Mouse (Mus musculus): Measurements from ENCODE around the gene Ptprk. TPM values are rescaled to one million over a fixed set of nuclear protein-coding genes. Genes with fewer than 3 reads are reported as not detected.

The Ptprk gene
- total and polyA plus RNA-seq, 2 experiments from 2014 or later: 25.6 to 70.3 TPM

DNA sequence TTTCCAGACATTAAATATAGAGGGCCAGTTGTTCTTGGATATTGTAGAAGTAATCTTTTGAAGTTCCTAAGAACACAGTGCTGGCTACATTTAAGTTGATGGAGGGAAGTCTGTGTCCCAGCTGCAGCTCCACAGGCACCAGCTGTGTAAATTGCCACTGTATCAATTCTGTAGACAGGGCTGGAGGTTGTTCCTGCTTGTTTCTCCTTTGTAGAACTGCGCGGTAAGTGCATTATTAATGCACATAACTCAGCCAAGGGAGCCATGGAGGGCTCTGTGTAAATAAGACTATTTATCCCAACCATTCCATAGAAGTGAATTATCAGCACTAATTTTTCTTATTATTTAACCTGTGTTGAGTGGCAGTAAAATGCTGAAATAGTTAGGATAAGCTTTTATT lies 186.0 kb downstream of the Ptprk start:
- 92% methylated on average over 2 of the region's 2 CpGs for WGBS
- no peaks in the 10 kb centered on the region for H3K9me3 ChIP-seq (replicated peaks; ENCODE audit: control insufficient read depth, low read length)
- H3K36me3 ChIP-seq (replicated peaks; ENCODE audit: control insufficient read depth, insufficient read depth, low read length): 0 out of 2 replicates have a peak, but pooled peaks cover under 1% of the 10 kb centered on the region
- no peak for TF ChIP-seq EP300 (IDR thresholded peaks at IDR 0.05; ENCODE audit: low read depth)
- no peak for TF ChIP-seq CTCF (IDR thresholded peaks at IDR 0.05; ENCODE audit: low read depth)
- H3K27ac ChIP-seq (ENCODE audit: low read depth): no peak overlapping the region
- H3K9ac ChIP-seq (replicated peaks; ENCODE audit: low read depth, low read length): no peak overlapping the region
- H3K4me1 ChIP-seq (ENCODE audit: control insufficient read depth, insufficient read depth): no peaks in the 10 kb centered on the region
- H3K4me3 ChIP-seq (ENCODE audit: low read depth, low read length): no peak overlapping the region
- H3K4me2 ChIP-seq (ENCODE audit: low read depth, low read length): no peak overlapping the region
- no peak for DNase-seq (ENCODE audit: low spot score)
- ATAC-seq (ENCODE audit: insufficient read depth, low read depth): no peak
- no peaks in the 10 kb centered on the region for H3K27me3 ChIP-seq (ENCODE audit: control insufficient read depth, insufficient read depth, low read length)

- Histone ChIP-seq H3K36me3 (replicated peaks; ENCODE audit: control insufficient read depth, insufficient read depth, low read length) (peaks cover 9% of the 10 kb centered on the region; the same call in 1 of the 2 replicates), H3K9ac (replicated peaks; ENCODE audit: low read depth, low read length) (no peak overlapping the region), H3K4me2 (ENCODE audit: low read depth, low read length) (no peak overlapping the region), H3K4me1 (ENCODE audit: control insufficient read depth, insufficient read depth) (no peaks in the 10 kb centered on the region), H3K9me3 (replicated peaks; ENCODE audit: control insufficient read depth, low read length) (no peaks in the 10 kb centered on the region), H3K4me3 (ENCODE audit: low read depth, low read length) (no peak overlapping the region), H3K27ac (ENCODE audit: low read depth) (no peak overlapping the region), H3K27me3 (ENCODE audit: control insufficient read depth, insufficient read depth, low read length) (no peaks in the 10 kb centered on the region)
- DNase-seq (ENCODE audit: low spot score) (no peak), ATAC-seq (ENCODE audit: insufficient read depth, low read depth) (no peak)
- TF ChIP-seq EP300 (IDR thresholded peaks at IDR 0.05; ENCODE audit: low read depth) (no peak), CTCF (IDR thresholded peaks at IDR 0.05; ENCODE audit: low read depth) (no peak)
- 80% methylated on average over 3 of the region's 3 CpGs for WGBS
Measured at GRCm38 (mm10) chr10:28262159-28262558, 187.5 kb downstream of the Ptprk start.

DNA sequence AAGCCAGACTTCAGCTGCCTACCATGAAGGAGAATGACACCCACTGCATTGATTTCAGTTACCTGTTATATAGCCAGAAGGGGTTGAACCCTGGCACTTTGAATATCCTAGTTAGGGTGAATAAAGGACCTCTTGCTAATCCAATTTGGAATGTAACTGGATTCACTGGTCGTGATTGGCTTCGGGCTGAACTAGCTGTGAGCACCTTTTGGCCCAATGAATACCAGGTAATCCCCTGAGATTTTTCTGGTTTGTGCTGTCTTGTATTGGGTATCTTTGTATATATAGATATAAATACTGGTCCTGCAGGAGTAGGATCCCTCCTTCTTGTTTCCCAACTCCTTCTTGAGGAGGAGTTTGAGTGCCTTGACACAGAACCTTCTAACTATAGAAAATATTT lies 188.9 kb downstream of the Ptprk start:
- no peaks in the 10 kb centered on the region for H3K27me3 ChIP-seq (ENCODE audit: control insufficient read depth, insufficient read depth, low read length)
- no peaks in the 10 kb centered on the region for H3K4me1 ChIP-seq (ENCODE audit: control insufficient read depth, insufficient read depth)
- DNase-seq (ENCODE audit: low spot score) (no peak), ATAC-seq (ENCODE audit: insufficient read depth, low read depth) (no peak)
- H3K4me2 ChIP-seq (ENCODE audit: low read depth, low read length): no peak overlapping the region
- WGBS: 82% methylated on average over 2 of the region's 2 CpGs
- TF ChIP-seq CTCF (IDR thresholded peaks at IDR 0.05; ENCODE audit: low read depth): no peak
- TF ChIP-seq EP300 (IDR thresholded peaks at IDR 0.05; ENCODE audit: low read depth): no peak
- H3K36me3 ChIP-seq (replicated peaks; ENCODE audit: control insufficient read depth, insufficient read depth, low read length): peaks cover 9% of the 10 kb centered on the region; the same call in 1 of the 2 replicates
- H3K9ac ChIP-seq (replicated peaks; ENCODE audit: low read depth, low read length): no peak overlapping the region
- no peaks in the 10 kb centered on the region for H3K9me3 ChIP-seq (replicated peaks; ENCODE audit: control insufficient read depth, low read length)
- no peak overlapping the region for H3K4me3 ChIP-seq (ENCODE audit: low read depth, low read length)
- H3K27ac ChIP-seq (ENCODE audit: low read depth): no peak overlapping the region

GRCm38 (mm10) chr10:28270273-28270672 lies 195.7 kb downstream of the Ptprk start:
- H3K4me2 ChIP-seq (ENCODE audit: low read depth, low read length): no peak overlapping the region
- H3K4me1 ChIP-seq (ENCODE audit: control insufficient read depth, insufficient read depth): no peaks in the 10 kb centered on the region
- H3K27ac ChIP-seq (ENCODE audit: low read depth): no peak overlapping the region
- ATAC-seq (ENCODE audit: insufficient read depth, low read depth) (no peak), DNase-seq (ENCODE audit: low spot score) (no peak)
- WGBS: 77% methylated on average over 4 of the region's 4 CpGs
- no peaks in the 10 kb centered on the region for H3K27me3 ChIP-seq (ENCODE audit: control insufficient read depth, insufficient read depth, low read length)
- no peak overlapping the region for H3K9ac ChIP-seq (replicated peaks; ENCODE audit: low read depth, low read length)
- H3K9me3 ChIP-seq (replicated peaks; ENCODE audit: control insufficient read depth, low read length): no peaks in the 10 kb centered on the region
- peaks cover 9% of the 10 kb centered on the region; the same call in 1 of the 2 replicates for H3K36me3 ChIP-seq (replicated peaks; ENCODE audit: control insufficient read depth, insufficient read depth, low read length)
- no peak for TF ChIP-seq CTCF (IDR thresholded peaks at IDR 0.05; ENCODE audit: low read depth)
- TF ChIP-seq EP300 (IDR thresholded peaks at IDR 0.05; ENCODE audit: low read depth): no peak
- no peak overlapping the region for H3K4me3 ChIP-seq (ENCODE audit: low read depth, low read length)

DNA sequence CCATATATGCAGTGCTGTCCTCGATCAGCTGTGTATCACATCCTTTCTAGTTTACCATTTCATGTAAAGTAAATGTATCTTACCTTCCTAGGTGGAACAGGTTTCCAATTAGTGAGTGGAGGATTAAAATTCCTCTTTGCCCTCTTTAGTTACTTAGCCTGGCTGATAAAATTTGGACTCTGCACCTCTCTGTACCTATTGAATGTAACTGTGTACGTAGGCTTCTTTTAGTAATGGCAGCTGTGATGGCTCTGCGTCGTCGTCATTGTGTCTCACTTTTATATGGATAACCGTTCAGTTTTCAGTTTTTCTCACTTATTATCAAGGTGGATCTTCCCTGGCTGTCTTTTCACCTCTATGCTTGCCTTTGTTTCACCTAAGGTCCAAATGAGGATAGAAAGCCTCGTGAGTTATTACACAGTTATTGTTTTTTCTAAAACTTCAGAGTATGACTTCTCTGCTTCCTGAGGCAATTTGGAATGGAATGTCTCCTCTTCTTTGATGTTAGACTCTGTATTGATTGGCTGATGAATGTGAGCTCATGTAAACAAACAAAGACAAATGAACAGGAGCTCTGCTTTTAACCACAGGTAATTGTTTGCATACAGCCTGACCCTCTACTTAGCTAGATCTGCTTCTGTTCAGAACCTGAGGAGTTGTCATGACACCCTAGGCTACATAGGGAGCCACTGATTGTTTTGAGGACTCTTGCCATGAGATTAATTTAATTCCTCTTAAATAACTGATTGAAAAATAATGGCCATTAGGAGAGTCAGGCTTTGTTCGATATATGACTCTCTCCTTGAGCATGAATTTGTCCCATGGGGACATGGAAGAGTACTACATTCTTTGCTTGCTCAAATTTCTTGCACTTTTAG lies 197.3 kb downstream of the Ptprk start:
- no peaks in the 10 kb centered on the region for H3K27me3 ChIP-seq (ENCODE audit: control insufficient read depth, insufficient read depth, low read length)
- no peaks in the 10 kb centered on the region for H3K4me1 ChIP-seq (ENCODE audit: control insufficient read depth, insufficient read depth)
- H3K27ac ChIP-seq (ENCODE audit: low read depth): no peak overlapping the region
- WGBS: 86% methylated on average over 8 of the region's 8 CpGs
- H3K9ac ChIP-seq (replicated peaks; ENCODE audit: low read depth, low read length): no peak overlapping the region
- no peak for ATAC-seq (ENCODE audit: insufficient read depth, low read depth)
- no peak for DNase-seq (ENCODE audit: low spot score)
- H3K4me3 ChIP-seq (ENCODE audit: low read depth, low read length): no peak overlapping the region
- no peaks in the 10 kb centered on the region for H3K9me3 ChIP-seq (replicated peaks; ENCODE audit: control insufficient read depth, low read length)
- H3K4me2 ChIP-seq (ENCODE audit: low read depth, low read length): no peak overlapping the region
- H3K36me3 ChIP-seq (replicated peaks; ENCODE audit: control insufficient read depth, insufficient read depth, low read length): no peaks in the 10 kb centered on the region
- TF ChIP-seq EP300 (IDR thresholded peaks at IDR 0.05; ENCODE audit: low read depth) (no peak), CTCF (IDR thresholded peaks at IDR 0.05; ENCODE audit: low read depth) (no peak)
